Mouse (Mus musculus) kidney, adult 8-10 months (tissue): ENCODE measurements around the gene Rrp36.

Experiments
- DNase-seq, 2 experiments: peaks; one replicate each; pipeline ENCODE4 v3.0.0; 2022

The Rrp36 gene

DNA sequence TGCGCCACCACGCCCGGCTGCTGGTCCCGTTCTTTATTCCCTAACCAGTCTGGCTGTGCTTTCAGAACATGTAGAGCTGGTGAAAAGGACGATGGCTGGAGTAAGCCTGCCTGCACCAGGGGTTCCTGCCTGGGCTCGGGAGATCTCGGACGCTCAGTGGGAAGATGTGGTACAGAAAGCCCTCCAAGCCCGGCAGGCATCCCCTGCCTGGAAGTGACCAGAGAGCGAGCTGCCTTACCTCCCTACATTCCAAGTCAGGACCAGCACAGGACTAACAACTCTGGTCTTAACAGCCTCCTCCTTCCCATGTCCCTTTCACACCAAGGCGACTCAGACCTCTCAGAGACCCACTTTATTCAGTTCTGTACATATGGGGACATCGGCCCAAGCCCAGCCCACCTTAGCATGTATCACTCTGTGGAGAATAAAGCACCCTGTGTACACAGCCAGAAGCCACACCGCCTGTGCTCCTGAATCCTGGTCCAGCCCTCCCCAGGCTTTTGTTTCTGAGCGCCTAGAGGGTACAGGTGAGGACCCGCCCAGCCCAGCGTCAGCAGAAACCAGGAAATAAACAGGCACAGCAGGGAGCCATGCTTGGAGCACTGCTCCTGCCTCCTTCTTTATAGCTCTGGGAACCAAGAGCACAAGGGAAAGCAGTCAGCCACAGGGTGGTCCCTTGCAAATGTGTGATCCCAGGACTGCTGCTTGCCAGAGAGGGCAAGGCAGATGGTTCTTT, 8.7 kb upstream of the Rrp36 start:
- DNase-seq: no peak

DNA sequence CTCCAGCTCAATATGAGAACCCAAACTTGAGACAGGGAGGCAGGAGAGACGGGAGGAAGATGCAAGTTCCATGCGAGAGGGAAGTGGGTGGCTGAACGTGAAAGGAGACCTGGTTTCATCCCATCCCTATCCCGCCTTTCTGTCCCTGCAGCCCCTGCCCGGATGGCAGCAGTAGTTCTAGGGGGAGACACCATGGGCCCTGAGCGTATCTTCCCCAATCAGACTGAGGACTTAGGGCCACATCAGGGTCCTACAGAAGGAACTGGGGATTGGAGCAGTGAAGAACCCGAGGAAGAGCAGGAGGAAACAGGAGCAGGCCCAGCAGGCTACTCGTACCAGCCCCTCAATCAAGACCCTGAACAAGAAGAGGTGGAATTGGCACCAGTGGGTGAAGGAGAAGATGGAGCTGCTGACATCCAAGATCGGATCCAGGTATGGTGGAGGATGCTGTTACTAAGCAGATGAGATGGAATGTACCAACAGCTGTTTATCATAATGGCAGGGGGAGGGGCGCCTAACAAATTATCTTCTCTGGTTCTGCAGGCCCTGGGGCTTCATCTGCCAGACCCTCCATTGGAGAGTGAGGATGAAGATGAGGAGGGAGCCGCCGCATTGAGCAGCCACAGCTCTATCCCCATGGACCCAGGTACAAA, 7.4 kb upstream of the Rrp36 start:
- DNase-seq: no peak

DNA sequence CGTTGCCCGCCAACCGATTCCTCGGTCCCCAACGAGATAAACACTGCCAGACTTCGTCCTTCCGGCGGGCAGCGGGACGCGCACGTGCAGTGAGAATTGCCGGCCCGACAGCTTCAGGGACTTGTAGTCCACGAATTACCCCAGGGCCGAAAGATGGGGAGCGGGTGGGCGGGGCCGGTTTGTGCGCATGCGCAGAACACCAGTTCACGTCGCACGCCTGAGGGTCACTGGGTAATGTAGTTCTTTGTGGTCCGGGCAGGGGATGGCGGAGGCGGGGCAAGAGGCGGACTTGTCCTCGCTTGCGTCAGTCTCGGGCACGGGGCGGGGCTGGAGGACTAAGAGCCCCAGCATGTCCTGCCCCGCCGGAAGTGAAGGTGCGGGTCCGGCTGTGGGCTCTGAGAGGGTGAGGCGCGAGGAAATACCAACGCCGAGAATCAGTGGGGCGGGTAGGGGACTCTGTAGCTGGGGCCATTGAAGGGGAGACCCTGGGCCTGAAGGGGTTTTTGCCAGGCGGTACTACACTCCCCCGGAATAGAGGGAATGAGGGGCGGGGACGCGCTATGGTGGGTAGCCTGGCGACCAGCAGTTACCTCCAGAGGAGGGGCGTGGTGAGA, 6.7 kb upstream of the Rrp36 start, which contains the start of gene Klhdc3:
Klhdc3 (minus strand) TSS at position 155 of the 614 bp plus-strand sequence.
- DNase-seq: peak; percentile 98

DNA sequence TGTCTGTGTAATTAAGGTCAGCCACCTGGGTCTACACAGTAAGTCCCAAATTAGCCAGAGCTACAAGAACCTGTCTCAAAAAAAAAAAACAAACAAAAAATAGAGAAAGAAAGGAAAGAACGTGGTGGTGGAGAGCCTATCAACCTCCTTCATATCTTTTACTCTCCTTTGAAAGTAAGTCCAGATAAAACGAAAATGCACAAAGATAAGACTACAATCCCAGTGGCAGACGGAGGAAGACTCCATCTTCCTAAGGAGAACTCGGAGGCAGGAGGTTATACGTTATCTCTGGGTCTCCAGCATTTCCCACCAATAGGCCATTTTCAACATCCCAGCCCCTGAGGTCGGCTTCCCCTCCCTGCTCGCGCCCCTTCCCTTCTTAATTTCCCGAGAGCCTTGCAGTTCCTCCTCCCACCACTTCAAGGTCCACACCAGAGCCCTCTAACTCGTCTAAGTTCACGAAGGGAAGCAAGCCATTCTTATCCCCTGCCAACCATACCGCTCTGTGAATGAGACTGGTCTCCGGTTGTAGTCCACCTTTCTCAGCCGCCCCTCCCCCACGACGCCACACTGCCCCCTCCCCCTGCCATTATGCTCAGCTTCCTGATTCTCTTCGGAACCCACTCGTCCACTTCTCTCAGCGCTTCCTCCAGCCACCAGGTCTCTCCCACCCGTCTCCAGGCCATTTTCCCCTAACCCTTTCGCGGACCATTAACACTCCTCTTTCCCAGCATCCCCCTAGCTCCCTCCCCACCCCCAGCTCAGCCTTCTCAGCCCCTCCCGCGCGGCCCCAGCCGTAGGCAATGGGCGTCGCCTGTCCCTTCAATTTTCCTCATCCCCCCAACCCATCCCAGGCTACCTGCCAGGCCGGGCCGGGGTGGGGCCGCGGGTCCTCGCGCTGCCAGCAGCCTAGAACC, 5.9 kb upstream of the Rrp36 start:
- peak; percentile 38 to 51 for DNase-seq

DNA sequence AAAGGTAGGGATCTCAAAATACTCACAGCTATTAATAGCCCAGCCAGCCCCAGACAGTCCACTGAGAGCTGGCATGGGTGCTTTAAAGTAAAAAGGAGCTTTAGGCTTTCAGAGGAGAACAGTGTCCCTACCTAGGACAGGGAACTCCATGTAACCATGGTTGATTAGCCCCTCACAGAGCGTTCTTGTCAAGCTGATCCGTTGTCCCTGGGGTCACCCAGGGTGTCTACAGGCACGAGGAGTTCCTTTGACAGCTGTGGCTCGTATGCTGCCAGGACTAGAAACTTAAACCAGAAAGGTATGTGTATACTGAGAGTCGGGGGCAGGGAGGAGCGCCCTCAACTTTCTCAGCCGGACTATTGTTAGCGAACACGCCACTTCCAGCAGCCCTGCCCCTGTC, 4.8 kb upstream of the Rrp36 start:
- no peak for DNase-seq

DNA sequence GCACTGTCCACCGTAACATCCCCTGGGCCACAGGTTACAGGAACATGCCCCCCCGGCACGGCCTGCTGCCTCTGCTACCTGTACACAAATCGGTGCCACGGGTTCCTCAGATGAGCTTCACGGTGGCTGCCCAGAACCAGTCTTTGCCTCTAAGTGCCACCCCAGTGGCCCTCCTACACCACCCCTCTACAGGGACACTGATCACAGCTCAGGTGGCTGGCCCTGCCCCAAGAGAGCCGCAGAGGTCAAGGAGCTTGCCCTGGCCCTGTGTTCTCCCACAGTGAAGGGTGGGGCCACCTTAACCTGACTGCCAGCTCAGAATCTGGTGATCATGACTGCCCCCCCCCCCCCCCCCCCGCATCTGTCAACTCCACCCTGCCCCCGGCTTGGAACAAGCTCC, 4.3 kb upstream of the Rrp36 start, which contains the start of gene Mea1:
Mea1 (plus strand) TSS at position 378 of the 400 bp plus-strand sequence.
- DNase-seq: peak in 1 of 2 experiments; percentile 28

DNA sequence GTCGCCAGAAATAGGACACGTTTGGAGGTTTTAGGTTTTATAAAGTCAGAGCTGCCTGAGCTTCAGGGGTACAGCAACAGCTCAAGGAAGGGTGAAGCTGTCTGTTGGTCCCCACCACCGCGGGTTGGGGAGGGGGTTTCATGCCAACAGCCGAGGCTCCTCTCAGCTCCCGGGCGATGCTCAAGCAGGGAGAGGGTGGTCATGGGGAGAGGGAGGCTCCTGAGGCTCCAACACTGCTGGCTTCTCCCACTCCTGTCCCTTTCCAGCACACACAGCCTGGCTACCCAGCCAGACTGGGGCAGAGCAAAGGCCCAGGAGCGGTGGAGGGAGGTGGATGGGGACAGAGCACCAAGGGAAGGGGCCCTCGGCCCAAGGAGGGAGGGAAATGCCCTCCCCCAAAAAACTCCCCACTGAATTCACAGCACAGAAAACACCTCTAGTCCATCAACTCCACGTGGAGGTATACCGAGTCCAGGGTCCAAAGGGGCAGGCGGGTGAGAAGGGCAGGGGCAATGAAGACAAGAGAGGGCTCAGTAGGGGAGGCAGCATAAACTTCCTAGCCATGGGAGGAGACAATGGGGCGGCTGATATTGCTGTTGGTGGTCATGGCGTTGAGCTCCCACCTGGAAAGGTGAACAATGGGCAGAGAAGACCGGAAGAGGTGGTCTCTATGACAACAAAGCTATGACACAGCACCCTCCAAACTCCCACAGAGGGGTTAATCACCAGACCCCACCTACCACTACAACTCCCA, 555 bp upstream of the Rrp36 start:
- no peak for DNase-seq

DNA sequence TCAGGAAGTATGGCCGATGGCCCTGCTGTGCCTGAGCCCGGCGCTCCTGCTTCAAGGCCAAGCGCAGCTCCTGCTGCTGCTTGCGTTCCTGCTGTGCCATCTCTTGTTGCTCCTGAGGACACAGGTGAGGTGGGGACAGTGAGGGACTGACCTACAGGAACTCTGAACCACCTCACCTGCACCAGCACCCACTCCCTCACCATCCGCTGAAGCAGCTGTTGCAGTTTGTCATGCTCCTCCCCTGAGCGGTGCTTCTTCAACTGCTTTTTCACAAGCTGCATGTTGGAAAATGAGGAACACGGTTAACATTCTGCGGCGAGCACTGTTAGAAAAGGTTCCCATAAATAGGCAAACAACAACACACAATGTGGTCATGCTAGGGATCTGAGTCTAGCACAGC, 4.2 kb downstream of the Rrp36 start:
- no peak for DNase-seq

DNA sequence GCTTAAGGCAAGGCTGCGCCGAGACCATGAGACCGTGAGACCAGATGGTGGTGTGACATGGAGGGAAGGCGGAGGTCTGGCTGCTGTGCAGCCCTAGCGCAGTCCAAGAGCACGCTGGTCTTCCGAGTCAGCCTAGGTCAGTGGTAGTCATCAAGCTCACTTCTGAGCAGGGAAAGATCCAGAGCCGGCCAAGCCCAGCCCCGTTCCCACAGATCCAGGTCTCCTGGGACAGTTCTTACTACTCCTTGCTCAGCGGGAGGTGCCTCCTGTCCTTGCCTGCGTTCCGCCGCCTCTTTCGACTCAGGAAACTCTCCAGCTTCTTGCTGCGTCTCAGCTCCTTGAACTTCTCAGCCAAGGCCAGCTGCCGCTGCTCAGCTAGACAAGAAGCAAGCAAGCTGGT, 6.4 kb downstream of the Rrp36 start:
- no peak for DNase-seq

DNA sequence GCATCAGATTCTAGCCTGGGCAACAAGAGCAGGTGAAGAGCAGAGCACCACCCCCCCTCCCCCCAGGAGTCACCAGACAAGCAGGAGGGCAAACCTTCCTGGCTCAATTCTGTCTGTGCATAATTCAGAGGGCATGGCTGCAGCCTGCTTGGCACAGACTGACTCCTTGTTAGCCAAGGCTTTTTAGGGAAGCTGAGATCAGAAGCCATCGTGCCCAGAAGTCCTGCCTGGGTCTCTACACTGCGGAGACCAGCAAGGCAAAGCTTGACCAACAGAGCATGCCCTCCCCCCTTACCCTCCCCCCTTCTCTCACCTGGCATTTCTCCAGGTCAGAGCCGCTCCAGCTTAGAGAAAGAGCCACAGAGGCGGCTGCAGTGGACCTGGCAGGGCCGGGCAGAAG, 11.4 kb downstream of the Rrp36 start:
- DNase-seq: no peak

DNA sequence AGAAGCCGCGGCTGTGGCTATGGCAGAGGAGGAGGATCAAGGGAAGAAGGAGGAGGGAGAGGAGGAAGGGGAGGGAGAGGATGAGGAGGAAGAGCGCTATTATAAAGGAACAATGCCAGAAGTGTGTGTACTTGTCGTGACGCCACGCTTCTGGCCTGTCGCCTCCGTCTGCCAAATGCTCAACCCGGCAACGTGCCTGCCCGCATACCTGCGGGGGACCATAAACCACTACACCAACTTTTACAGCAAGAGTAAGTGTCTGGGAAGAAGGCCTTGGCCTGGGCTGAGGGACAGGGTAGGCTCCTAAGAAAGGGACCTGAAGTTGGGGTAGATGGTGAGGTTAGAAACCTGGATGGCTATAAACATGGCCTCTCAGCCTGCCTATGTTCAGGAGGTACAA, 12.2 kb downstream of the Rrp36 start:
- DNase-seq: no peak

DNA sequence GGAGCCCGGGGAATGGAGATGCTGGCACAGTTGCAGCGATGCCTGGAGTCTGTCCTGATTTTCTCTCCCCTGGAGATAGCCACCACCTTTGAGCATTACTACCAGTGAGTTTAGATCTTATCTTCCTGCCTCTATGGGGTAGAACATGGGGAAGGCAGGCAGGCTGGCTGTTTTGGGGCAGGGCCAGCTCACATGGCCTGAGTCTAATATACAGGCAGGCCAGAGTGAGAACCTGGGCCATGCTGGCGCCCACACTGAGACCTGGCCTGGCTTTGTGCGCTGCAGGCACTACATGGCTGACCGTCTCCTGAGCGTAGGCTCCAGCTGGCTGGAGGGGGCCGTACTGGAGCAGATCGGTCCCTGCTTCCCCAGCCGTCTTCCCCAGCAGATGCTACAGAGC, 12.8 kb downstream of the Rrp36 start:
- no peak for DNase-seq

DNA sequence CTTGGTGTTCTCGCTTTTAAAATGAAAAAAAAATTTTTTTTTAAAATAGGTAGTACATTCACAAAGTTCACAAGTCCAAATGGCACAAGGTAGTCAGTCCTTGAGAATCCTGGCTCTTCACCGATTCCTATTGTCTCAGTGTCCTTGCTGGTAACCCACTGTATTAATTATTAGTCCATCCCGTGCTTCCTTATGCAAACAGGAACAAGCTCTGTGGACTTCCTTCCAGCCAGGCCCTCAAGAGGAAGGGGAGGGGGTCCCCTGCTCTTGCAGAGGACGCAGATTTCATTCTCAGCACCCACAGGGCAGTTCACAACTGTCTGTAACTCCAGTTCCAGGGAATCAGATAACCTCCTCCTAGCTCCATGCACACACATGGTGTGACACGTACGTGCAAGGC, 18.1 kb downstream of the Rrp36 start:
- no peak for DNase-seq

DNA sequence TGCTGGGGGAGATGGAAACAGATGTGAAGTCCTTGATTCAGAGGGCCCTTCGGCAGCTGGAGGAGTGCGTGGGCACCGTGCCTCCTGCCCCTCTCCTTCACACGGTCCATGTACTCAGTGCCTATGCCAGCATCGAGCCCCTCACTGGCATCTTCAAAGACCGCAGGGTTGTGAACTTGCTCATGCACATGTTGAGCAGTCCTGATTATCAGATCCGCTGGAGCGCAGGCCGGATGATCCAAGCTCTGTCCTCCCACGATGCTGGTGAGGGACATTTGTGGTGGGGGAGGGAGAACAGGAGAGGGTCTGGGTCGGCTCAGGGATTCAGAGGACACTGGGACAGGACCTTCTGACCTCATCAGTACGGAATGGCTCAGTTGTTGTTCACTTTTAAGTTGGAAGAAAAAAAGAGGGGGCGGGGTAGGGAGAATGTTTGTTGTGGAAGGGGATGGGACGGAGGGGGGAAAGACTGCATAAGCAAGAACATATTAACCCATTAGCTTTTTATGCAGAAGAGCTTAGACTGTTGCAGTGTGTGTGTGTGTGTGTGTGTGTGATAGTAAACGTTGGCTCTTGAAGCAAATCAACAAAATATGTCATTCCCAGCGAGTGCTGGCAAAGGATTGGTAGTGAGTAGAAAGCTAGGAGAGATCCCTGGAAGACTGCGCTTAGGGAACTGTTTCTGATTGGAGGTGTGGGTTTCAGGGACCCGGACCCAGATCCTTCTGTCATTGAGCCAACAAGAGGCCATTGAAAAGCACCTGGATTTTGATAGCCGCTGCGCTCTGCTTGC, 22.2 kb downstream of the Rrp36 start:
- no peak for DNase-seq

DNA sequence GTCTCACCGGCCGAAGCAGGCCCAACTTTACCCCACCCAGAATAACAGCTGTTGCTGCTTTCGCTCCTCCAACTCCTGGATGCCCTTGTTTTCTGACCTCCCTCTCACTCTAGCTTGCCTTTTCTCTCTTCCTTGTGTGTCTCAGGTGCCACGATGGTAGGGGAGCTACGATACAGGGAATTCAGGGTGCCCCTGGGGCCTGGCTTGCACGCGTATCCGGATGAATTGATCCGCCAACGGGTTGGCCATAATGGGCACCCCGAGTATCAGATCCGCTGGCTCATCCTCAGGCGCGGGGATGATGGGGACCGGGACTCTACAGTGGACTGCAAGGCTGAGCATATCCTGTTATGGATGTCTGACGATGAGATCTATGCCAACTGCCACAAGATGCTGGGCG, 22.9 kb downstream of the Rrp36 start:
- no peak for DNase-seq

DNA sequence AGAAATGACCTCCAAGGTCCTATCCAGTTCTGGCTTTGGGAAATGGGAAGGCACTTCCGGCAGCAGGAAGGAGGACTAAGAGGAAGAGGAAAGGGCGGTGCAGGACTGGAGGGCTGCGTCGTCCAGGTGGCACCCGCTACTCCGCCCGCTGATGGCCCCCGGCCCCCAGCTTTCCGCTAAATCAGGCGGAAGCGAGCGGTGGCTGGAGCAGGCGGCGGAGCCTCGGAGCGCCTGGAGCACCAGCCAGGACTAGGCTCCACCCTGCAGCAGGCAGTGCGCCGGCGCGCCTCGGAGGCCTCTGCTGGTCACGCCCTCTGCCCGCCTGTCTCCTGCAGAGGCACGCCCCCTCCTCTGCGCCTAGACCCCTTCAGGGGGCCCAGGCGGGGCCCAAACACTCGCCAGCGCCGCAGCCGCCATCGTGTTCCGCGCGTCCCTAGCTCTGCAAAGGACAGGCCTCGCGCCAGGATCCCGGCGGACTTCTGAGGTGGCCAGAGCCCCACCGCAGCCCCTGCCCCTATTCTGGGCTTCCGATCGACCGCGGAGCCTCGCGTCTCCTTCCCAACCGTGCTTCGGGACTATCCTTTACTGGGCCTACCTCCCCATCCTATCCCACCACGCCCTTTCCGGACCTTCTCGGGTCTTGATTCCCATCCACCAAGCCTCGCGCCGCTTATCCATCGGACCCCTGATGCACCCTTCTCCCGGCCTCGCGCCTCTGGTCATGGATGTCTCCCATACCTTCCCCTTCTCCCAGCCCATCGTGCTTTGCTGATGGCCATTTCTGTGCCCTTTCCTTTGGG, 23.7 kb downstream of the Rrp36 start, which contains the start of gene Cul7:
Cul7 (plus strand) TSS at position 106 of the 800 bp plus-strand sequence.
- peak; percentile 90 to 93 for DNase-seq

DNA sequence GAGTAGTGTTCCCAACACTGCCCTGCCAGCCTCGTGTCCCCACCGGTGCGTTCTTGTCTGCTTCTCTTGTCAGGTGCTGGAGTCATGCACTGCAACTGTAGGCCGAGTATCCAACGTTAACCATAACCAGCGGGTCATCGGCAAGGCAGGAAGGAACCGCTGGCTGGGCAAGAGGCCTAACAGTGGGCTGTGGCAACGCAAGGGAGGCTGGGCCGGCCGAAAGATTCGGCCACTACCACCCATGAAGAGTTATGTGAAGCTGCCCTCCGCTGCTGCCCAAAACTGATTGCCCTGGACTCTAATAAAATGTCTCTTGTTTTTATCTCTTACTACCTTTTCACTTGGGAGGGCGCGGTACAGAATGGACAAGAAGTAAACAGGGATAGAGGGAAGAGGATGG, 24.3 kb downstream of the Rrp36 start:
- DNase-seq: no peak

DNA sequence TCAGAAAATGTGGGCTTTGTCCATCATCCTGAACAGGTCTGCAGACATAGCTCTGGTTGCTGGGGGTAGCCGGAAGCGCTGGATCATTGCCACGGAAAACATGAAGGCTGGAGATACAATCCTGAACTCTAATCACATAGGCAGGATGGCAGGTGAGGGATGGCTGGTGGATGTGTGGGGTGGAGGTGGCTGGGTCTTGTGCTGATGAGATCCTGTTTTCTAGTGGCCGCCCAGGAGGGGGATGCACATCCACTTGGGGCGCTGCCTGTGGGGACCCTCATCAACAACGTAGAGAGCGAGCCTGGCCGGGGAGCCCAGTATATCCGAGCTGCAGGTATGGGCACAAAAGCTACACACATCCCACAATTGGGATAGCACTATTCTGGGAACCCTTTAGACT, 25.7 kb downstream of the Rrp36 start:
- no peak for DNase-seq

DNA sequence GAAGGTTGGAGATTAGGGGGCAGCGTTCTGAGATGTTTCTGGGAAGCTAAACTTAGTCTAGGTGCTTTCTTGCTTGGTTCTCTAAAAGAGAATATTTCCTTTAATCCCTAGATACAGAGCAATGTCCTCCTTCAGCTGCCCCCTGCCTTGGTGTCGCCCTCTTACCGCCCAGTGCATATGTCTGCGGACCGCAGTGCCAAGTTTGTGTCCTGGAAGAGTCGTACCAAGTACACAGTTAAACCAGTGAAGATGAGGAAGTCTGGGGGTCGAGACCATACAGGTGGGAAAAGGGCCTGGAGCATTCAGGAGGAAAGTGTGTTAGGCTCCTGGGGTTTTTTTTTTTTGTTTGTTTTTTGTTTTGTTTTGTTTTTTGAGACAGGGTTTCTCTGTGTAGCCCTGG, 26.9 kb downstream of the Rrp36 start:
- no peak for DNase-seq

DNA sequence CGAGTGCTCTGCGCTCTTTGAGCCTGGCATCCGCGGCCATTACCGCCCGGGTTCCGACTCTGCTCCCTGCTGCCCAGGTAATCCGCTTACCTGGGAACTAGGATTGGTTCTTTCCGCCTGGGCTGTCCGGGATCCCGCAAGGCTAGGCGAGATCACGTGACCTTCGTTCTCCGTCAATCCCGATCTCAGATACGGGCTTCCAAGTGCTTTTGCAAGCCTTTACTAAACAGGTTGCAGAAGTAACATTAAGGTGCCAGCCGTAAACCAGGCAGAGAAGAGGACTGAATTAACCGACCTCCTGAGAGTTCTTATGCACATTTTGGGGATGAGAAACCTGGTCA, 27.9 kb downstream of the Rrp36 start:
- no peak for DNase-seq
